Mouse (Mus musculus): ENCODE results near the gene Nipa1. TPM values are rescaled to one million over a fixed set of nuclear protein-coding genes. Genes with fewer than 3 reads are reported as not detected.

Nipa1 gene
- polyA plus RNA-seq, 1 experiment from 2014 or later: 3.6 TPM

DNA sequence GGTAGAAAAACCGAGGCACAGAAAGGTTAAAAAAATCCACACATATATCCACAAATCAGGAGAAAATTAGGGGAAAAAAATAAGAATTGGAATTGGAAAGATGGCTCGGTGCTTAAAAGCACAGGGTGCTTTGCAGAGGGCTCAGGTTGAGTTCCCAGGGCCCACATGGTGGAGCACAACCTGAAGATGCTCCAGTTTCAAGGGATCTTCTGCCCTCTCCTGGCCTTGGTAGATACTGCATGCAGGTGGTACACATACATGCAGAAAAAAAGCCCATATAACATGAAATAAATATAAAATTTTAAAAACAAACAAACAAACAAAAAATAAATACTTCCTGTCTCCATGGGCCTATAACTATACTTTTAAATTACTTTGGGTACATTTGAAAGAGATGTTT is 45.3 kb downstream of the Nipa1 start:
- Histone ChIP-seq H3K9ac (ENCODE audit: low read depth, low read length) (no peak overlapping the region), H3K36me3 (ENCODE audit: insufficient read depth, low read length) (0 out of 2 replicates have a peak, but pooled peaks cover 2% of the 10 kb centered on the region), H3K27me3 (ENCODE audit: insufficient read depth, low read length) (no peaks in the 10 kb centered on the region), H3K4me3 (replicated peaks; ENCODE audit: low read depth, low read length) (no peak overlapping the region), H3K9me3 (replicated peaks; ENCODE audit: low read length) (no peaks in the 10 kb centered on the region), H3K27ac (no peak overlapping the region), H3K4me2 (ENCODE audit: low read length) (no peak overlapping the region), H3K4me1 (replicated peaks; ENCODE audit: insufficient read depth, low read length) (no peaks in the 10 kb centered on the region)
- DNase-seq (ENCODE audit: low spot score): no peak
- peak; percentile 20; the same call in 1 of the 2 replicates for TF ChIP-seq CTCF (IDR thresholded peaks at IDR 0.05; ENCODE audit: low read depth)
- WGBS: 94% methylated on average over 2 of the region's 2 CpGs
- ATAC-seq (replicated peaks; ENCODE audit: low FRiP score, low read depth): no peak

DNA sequence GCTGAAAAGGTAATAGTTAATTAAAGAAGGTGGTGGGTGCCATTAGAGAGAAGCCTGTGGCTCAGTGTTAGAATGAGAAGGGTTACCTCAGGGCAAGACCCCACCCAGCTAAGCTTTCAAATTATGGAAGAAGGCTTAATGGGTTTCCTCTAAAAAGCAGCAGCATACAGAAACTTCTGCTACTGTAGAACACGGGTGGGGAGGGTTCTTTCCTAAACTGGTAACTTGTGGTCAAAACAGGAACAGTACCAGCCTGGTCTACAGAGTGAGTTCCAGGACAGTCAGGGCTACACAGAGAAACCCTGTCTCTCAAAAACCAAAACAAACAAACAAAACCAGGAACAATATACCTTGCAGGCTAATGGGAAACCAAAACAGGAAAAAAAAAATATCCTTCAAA is 50.3 kb downstream of the Nipa1 start:
- no peaks in the 10 kb centered on the region for H3K27me3 ChIP-seq (ENCODE audit: insufficient read depth, low read length)
- H3K36me3 ChIP-seq (ENCODE audit: insufficient read depth, low read length): no peaks in the 10 kb centered on the region
- no peak for TF ChIP-seq CTCF (IDR thresholded peaks at IDR 0.05; ENCODE audit: low read depth)
- no peak overlapping the region for H3K4me3 ChIP-seq (replicated peaks; ENCODE audit: low read depth, low read length)
- WGBS: 77% methylated on average over 1 of the region's 1 CpGs
- DNase-seq (ENCODE audit: low spot score) (no peak), ATAC-seq (replicated peaks; ENCODE audit: low FRiP score, low read depth) (no peak)
- no peak overlapping the region for H3K27ac ChIP-seq
- H3K9ac ChIP-seq (ENCODE audit: low read depth, low read length): no peak overlapping the region
- H3K4me2 ChIP-seq (ENCODE audit: low read length): no peak overlapping the region
- H3K9me3 ChIP-seq (replicated peaks; ENCODE audit: low read length): no peaks in the 10 kb centered on the region
- no peaks in the 10 kb centered on the region for H3K4me1 ChIP-seq (replicated peaks; ENCODE audit: insufficient read depth, low read length)

DNA sequence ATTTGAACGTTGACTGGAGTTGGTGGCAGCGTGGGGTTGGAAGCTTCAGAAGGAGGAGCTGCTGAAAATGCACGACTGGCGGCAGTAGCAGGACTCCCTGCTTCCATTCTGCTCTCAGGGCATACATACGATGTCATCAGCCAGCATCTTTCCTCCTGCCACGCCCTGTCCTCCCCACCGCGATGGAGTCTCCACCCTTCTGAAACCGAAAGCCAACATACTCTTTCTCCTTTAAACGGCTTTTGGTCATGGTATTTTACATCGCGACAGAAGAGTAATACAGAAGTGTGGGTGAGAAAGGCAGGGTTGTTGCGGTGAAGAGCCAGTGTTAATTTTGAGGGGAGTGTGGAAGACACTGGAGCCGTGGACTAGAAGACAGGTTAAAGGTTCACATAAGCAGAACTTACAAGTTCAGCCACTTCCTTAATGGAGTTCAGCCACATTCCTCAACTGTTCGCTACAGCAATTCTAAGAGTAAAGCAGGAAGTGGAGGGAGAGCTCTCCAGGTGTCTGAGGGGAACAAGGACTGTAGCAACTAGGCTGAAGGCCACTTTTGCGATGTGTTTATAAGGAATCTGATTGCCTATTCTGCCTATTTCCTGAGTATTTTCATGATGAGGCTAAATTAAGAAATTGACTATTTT is 51.4 kb downstream of the Nipa1 start:
- peak overlapping the region; percentile 24; the same call in 1 of the 2 replicates for H3K9ac ChIP-seq (ENCODE audit: low read depth, low read length)
- no peaks in the 10 kb centered on the region for H3K36me3 ChIP-seq (ENCODE audit: insufficient read depth, low read length)
- H3K4me2 ChIP-seq (ENCODE audit: low read length): peak overlapping the region; percentile 40
- 38% methylated on average over 16 of the region's 16 CpGs for WGBS
- no peaks in the 10 kb centered on the region for H3K9me3 ChIP-seq (replicated peaks; ENCODE audit: low read length)
- H3K27ac ChIP-seq: peak overlapping the region; percentile 31; the same call in 1 of the 2 replicates
- TF ChIP-seq CTCF (IDR thresholded peaks at IDR 0.05; ENCODE audit: low read depth): no peak
- ATAC-seq (replicated peaks; ENCODE audit: low FRiP score, low read depth): no peak; the same call in 1 of the 2 replicates
- no peaks in the 10 kb centered on the region for H3K4me1 ChIP-seq (replicated peaks; ENCODE audit: insufficient read depth, low read length)
- H3K27me3 ChIP-seq (ENCODE audit: insufficient read depth, low read length): no peaks in the 10 kb centered on the region
- peak overlapping the region; percentile 28 for H3K4me3 ChIP-seq (replicated peaks; ENCODE audit: low read depth, low read length)
- DNase-seq (ENCODE audit: low spot score): peak; percentile 50

- ATAC-seq (replicated peaks; ENCODE audit: low FRiP score, low read depth) (no peak), DNase-seq (ENCODE audit: low spot score) (no peak)
- no peaks in the 10 kb centered on the region for H3K9me3 ChIP-seq (replicated peaks; ENCODE audit: low read length)
- no peak overlapping the region for H3K9ac ChIP-seq (ENCODE audit: low read depth, low read length)
- no peak overlapping the region for H3K4me3 ChIP-seq (replicated peaks; ENCODE audit: low read depth, low read length)
- H3K27ac ChIP-seq: no peak overlapping the region
- H3K4me1 ChIP-seq (replicated peaks; ENCODE audit: insufficient read depth, low read length): no peaks in the 10 kb centered on the region
- WGBS: 33% methylated on average over 3 of the region's 3 CpGs
- no peaks in the 10 kb centered on the region for H3K27me3 ChIP-seq (ENCODE audit: insufficient read depth, low read length)
- no peak for TF ChIP-seq CTCF (IDR thresholded peaks at IDR 0.05; ENCODE audit: low read depth)
- H3K36me3 ChIP-seq (ENCODE audit: insufficient read depth, low read length): no peaks in the 10 kb centered on the region
- no peak overlapping the region for H3K4me2 ChIP-seq (ENCODE audit: low read length)
Measured at GRCm38 (mm10) chr7:55966866-55967460, 52.8 kb downstream of the Nipa1 start.

- peak within 1 kb of the TSS; percentile 79 for H3K4me2 ChIP-seq (ENCODE audit: low read length)
- under 1% methylated on average over 65 of the region's 70 CpGs for WGBS
- ATAC-seq (replicated peaks; ENCODE audit: low FRiP score, low read depth): peak; percentile 98
- H3K9ac ChIP-seq (ENCODE audit: low read depth, low read length): peak within 1 kb of the TSS; percentile 93
- TF ChIP-seq CTCF (IDR thresholded peaks at IDR 0.05; ENCODE audit: low read depth): no peak
- H3K36me3 ChIP-seq (ENCODE audit: insufficient read depth, low read length): no peaks in the 10 kb centered on the region
- no peaks in the 10 kb centered on the region for H3K27me3 ChIP-seq (ENCODE audit: insufficient read depth, low read length)
- peak within 1 kb of the TSS; percentile 92 for H3K4me3 ChIP-seq (replicated peaks; ENCODE audit: low read depth, low read length)
- no peaks in the 10 kb centered on the region for H3K9me3 ChIP-seq (replicated peaks; ENCODE audit: low read length)
- no peaks in the 10 kb centered on the region for H3K4me1 ChIP-seq (replicated peaks; ENCODE audit: insufficient read depth, low read length)
- H3K27ac ChIP-seq: peak within 1 kb of the TSS; percentile 97
- DNase-seq (ENCODE audit: low spot score): peak; percentile 95
Measured at GRCm38 (mm10) chr7:55962004-55962908, 57.5 kb downstream of the Nipa1 start, which contains the start of gene Nipa2. Nipa2 (minus strand) TSS chr7:55962476.

- Histone ChIP-seq H3K4me1 (replicated peaks; ENCODE audit: insufficient read depth, low read length) (no peaks in the 10 kb centered on the region), H3K4me3 (replicated peaks; ENCODE audit: low read depth, low read length) (no peak overlapping the region), H3K4me2 (ENCODE audit: low read length) (no peak overlapping the region), H3K36me3 (ENCODE audit: insufficient read depth, low read length) (no peaks in the 10 kb centered on the region), H3K27ac (no peak overlapping the region), H3K27me3 (ENCODE audit: insufficient read depth, low read length) (no peaks in the 10 kb centered on the region), H3K9me3 (replicated peaks; ENCODE audit: low read length) (no peaks in the 10 kb centered on the region), H3K9ac (ENCODE audit: low read depth, low read length) (no peak overlapping the region)
- 100% methylated on average over 1 of the region's 1 CpGs for WGBS
- DNase-seq (ENCODE audit: low spot score) (no peak), ATAC-seq (replicated peaks; ENCODE audit: low FRiP score, low read depth) (no peak)
- no peak for TF ChIP-seq CTCF (IDR thresholded peaks at IDR 0.05; ENCODE audit: low read depth)
Measured at GRCm38 (mm10) chr7:55960506-55960905, 59.2 kb downstream of the Nipa1 start.
